Mouse (Mus musculus) urinary bladder, postnatal 14 days (tissue): Measurements from ENCODE around the gene Wwox.

Experiments used
- DNase-seq: peaks from one replicate; pipeline ENCODE4 v3.0.0; 2021; ENCODE audit warnings: low spot score

The Wwox gene

GRCm38 (mm10) chr8:114670801-114671200, 231.3 kb downstream of the Wwox start:
- DNase-seq: no peak

- DNase-seq: peak; percentile 64
These were observed 231.8 kb downstream of the Wwox start for GRCm38 (mm10) chr8:114671237-114671674.

GRCm38 (mm10) chr8:114673416-114673815, 234.0 kb downstream of the Wwox start:
- no peak for DNase-seq

GRCm38 (mm10) chr8:114675151-114675550, 235.7 kb downstream of the Wwox start:
- DNase-seq: no peak

- DNase-seq: no peak
These were observed 237.5 kb downstream of the Wwox start for GRCm38 (mm10) chr8:114676918-114677317.

GRCm38 (mm10) chr8:114677551-114678127, 238.2 kb downstream of the Wwox start:
- no peak for DNase-seq

- DNase-seq: no peak
These were observed 240.1 kb downstream of the Wwox start for GRCm38 (mm10) chr8:114679386-114680098.

GRCm38 (mm10) chr8:114681136-114681535, 241.7 kb downstream of the Wwox start:
- peak; percentile 5 for DNase-seq

GRCm38 (mm10) chr8:114682166-114682565, 242.7 kb downstream of the Wwox start:
- DNase-seq: no peak

- peak; percentile 42 for DNase-seq
These were observed 244.7 kb downstream of the Wwox start for GRCm38 (mm10) chr8:114684046-114684702.

GRCm38 (mm10) chr8:114686462-114686861, 247.0 kb downstream of the Wwox start:
- DNase-seq: no peak

- no peak for DNase-seq
These were observed 249.3 kb downstream of the Wwox start for GRCm38 (mm10) chr8:114688732-114689131.

- DNase-seq: no peak
These were observed 255.2 kb downstream of the Wwox start for GRCm38 (mm10) chr8:114694566-114695198.

- DNase-seq: no peak
These were observed 264.1 kb downstream of the Wwox start for GRCm38 (mm10) chr8:114703517-114703916.

GRCm38 (mm10) chr8:114707538-114708138, 268.2 kb downstream of the Wwox start:
- DNase-seq: no peak

GRCm38 (mm10) chr8:114715318-114716070, 276.0 kb downstream of the Wwox start:
- no peak for DNase-seq

GRCm38 (mm10) chr8:114716546-114717255, 277.2 kb downstream of the Wwox start:
- no peak for DNase-seq

GRCm38 (mm10) chr8:114718821-114719220, 279.4 kb downstream of the Wwox start:
- no peak for DNase-seq

GRCm38 (mm10) chr8:114722611-114723010, 283.2 kb downstream of the Wwox start:
- DNase-seq: no peak

- no peak for DNase-seq
These were observed 292.0 kb downstream of the Wwox start for GRCm38 (mm10) chr8:114731260-114732140.
